In the genomic region with DNA sequence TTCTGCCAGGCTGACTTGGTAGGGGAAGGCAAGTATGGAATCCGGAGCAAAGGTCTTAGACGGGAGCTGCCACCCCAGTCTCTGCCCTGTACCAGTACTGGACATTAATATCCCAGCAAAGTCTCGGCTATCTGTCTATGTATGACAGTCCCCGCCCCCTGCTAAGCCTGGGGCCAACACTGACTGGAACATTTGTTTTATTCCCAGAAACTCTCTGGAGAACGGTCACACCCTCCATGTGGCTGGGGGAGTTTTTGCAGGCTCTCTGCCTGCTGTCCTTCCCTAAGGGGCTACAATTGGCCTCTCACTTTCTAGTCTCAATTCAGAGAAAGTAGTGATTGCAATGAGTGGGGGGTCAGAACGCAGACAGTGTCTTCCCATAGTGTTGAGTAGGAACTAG, we compare ENCODE assay signal across 11 mouse cellular contexts.
DNase-seq lines count a peak whose midpoint lies in the region; ATAC-seq and TF ChIP-seq lines count a peak whose summit lies in the region.
"Had no signal": no experiment of that assay in that cellular context is flagged by ENCODE, and none has a peak within 500 bp of the region (broad histone marks: within the 10 kb centered on the region; RNA-seq: fewer than 3 reads in every experiment).

No protein-coding gene starts in this region.

- TF ChIP-seq CTCF in hindbrain, postnatal 0 days (IDR thresholded peaks at IDR 0.05; ENCODE audit: low read depth): no peak
- TF ChIP-seq CTCF in stomach, postnatal 0 days (IDR thresholded peaks at IDR 0.05; ENCODE audit: low read depth): no peak; the same call in 1 of the 2 replicates
- TF ChIP-seq CTCF in cerebellum, adult 2 months (IDR thresholded peaks at IDR 0.05; ENCODE audit: borderline replicate concordance, insufficient read depth, low read depth, low read length): no peak

- H3K4me1 ChIP-seq in hindbrain, embryonic 13.5 days (replicated peaks): peaks cover 56% of the 10 kb centered on the region
- peaks cover 22% of the 10 kb centered on the region for H3K4me1 ChIP-seq in hindbrain, postnatal 0 days (ENCODE audit: insufficient read depth, low read length)
- peaks cover 7% of the 10 kb centered on the region; the same call in 1 of the 2 replicates for H3K4me1 ChIP-seq in stomach, postnatal 0 days (replicated peaks; ENCODE audit: control insufficient read depth, insufficient read depth)
- peaks cover 36% of the 10 kb centered on the region for H3K4me1 ChIP-seq in cerebellum, adult 2 months (ENCODE audit: control insufficient read depth, insufficient read depth, low read length)
- H3K4me1 ChIP-seq: liver, embryonic 15.5 days had no signal

- peak overlapping the region; percentile 40; the same call in 1 of the 2 replicates for H3K27ac ChIP-seq in hindbrain, embryonic 13.5 days
- H3K27ac ChIP-seq in hindbrain, postnatal 0 days: no peak overlapping the region
- 0 out of 2 replicates have a peak overlapping the region, but pooled peaks have one; percentile 49 for H3K27ac ChIP-seq in stomach, postnatal 0 days (replicated peaks)
- no peak overlapping the region for H3K27ac ChIP-seq in cerebellum, adult 2 months (ENCODE audit: insufficient read depth, low read length)
- H3K27ac ChIP-seq: liver, embryonic 15.5 days had no signal

- no peak for TF ChIP-seq EP300 in stomach, postnatal 0 days (optimal IDR thresholded peaks at IDR 0.05)

- no peak overlapping the region for H3K9ac ChIP-seq in hindbrain, embryonic 13.5 days
- no peak overlapping the region for H3K9ac ChIP-seq in hindbrain, postnatal 0 days (replicated peaks; ENCODE audit: low read length)
- no peak overlapping the region for H3K9ac ChIP-seq in stomach, postnatal 0 days (ENCODE audit: low read length)
- H3K9ac ChIP-seq: liver, embryonic 15.5 days had no signal

- H3K4me2 ChIP-seq in hindbrain, embryonic 13.5 days: no peak overlapping the region
- no peak overlapping the region for H3K4me2 ChIP-seq in hindbrain, postnatal 0 days (ENCODE audit: low read depth, low read length)
- H3K4me2 ChIP-seq in stomach, postnatal 0 days (replicated peaks; ENCODE audit: low read depth): no peak overlapping the region
- H3K4me2 ChIP-seq: liver, embryonic 15.5 days had no signal

- no peak for ATAC-seq in hindbrain, embryonic 13.5 days (ENCODE audit: low FRiP score)
- no peak for ATAC-seq in hindbrain, postnatal 0 days
- peak; percentile 53 for ATAC-seq in stomach, postnatal 0 days (ENCODE audit: low FRiP score, low TSS enrichment)
- ATAC-seq in monocyte, adult 5-6 weeks (replicated peaks; ENCODE audit: insufficient number of reproducible peaks, low FRiP score, low TSS enrichment, poor library complexity, severe bottlenecking): no peak

- intact Hi-C loops in heart, postnatal 14 days (cut with DNase I): no loop called here

- no peak for TF ChIP-seq POLR2A in cerebellum, adult 2 months (IDR thresholded peaks at IDR 0.05; ENCODE audit: borderline replicate concordance, insufficient read depth, low read length)

- no peak overlapping the region for H3K4me3 ChIP-seq in hindbrain, embryonic 13.5 days
- H3K4me3 ChIP-seq in hindbrain, postnatal 0 days (ENCODE audit: low read length): no peak overlapping the region
- no peak overlapping the region for H3K4me3 ChIP-seq in stomach, postnatal 0 days (ENCODE audit: low read depth, low read length)
- H3K4me3 ChIP-seq in cerebellum, adult 2 months (replicated peaks; ENCODE audit: insufficient read depth, low read depth, low read length): no peak overlapping the region
- H3K4me3 ChIP-seq: liver, embryonic 15.5 days had no signal

- H3K9me3 ChIP-seq in hindbrain, embryonic 13.5 days: no peaks in the 10 kb centered on the region
- no peaks in the 10 kb centered on the region for H3K9me3 ChIP-seq in hindbrain, postnatal 0 days (ENCODE audit: low read length)
- no peaks in the 10 kb centered on the region for H3K9me3 ChIP-seq in stomach, postnatal 0 days (ENCODE audit: control insufficient read depth, low read length)
- H3K9me3 ChIP-seq: liver, embryonic 15.5 days had no signal

- DNase-seq in hindbrain, postnatal 0 days (ENCODE audit: low spot score): no peak
- peak; percentile 32 for DNase-seq in retina, postnatal 1 day
- DNase-seq in retina, embryonic 14.5 days (ENCODE audit: low spot score): no peak
- peak; percentile 48 to 62 for DNase-seq in heart, postnatal 14 days
- DNase-seq in stomach, postnatal 0 days (ENCODE audit: low spot score): peak; percentile 50
- DNase-seq in cerebellum, adult 2 months: no peak
- DNase-seq: kidney, adult 18-20 months had no signal

- H3K27me3 ChIP-seq in hindbrain, embryonic 13.5 days: 0 out of 2 replicates have a peak, but pooled peaks cover 2% of the 10 kb centered on the region
- no peaks in the 10 kb centered on the region for H3K27me3 ChIP-seq in hindbrain, postnatal 0 days (ENCODE audit: insufficient read depth, low read length)
- no peaks in the 10 kb centered on the region for H3K27me3 ChIP-seq in stomach, postnatal 0 days (ENCODE audit: control insufficient read depth, insufficient read depth, low read length)
- no peaks in the 10 kb centered on the region for H3K27me3 ChIP-seq in cerebellum, adult 2 months (ENCODE audit: control insufficient read depth, insufficient read depth, low read length)
- H3K27me3 ChIP-seq: CH12.LX; liver, embryonic 15.5 days had no signal

- H3K36me3 ChIP-seq in hindbrain, embryonic 13.5 days: no peaks in the 10 kb centered on the region
- no peaks in the 10 kb centered on the region for H3K36me3 ChIP-seq in hindbrain, postnatal 0 days (ENCODE audit: insufficient read depth, low read length)
- no peaks in the 10 kb centered on the region for H3K36me3 ChIP-seq in stomach, postnatal 0 days (ENCODE audit: control insufficient read depth, insufficient read depth, low read length)
- H3K36me3 ChIP-seq: liver, embryonic 15.5 days had no signal

- 59% methylated on average over 6 of the region's 6 CpGs for WGBS in hindbrain, embryonic 13.5 days
- 65% methylated on average over 6 of the region's 6 CpGs for WGBS in hindbrain, postnatal 0 days
- 40% methylated on average over 6 of the region's 6 CpGs for WGBS in stomach, postnatal 0 days
- WGBS in cerebellum, adult 2 months: 58% methylated on average over 6 of the region's 6 CpGs

Comparison
In these comparisons a context has a peak if more than half of its experiments do, and no peak if none do; other contexts are left out.
1. H3K27ac ChIP-seq: peak in hindbrain, embryonic 13.5 days (single experiment) and stomach, postnatal 0 days (single experiment); none in hindbrain, postnatal 0 days (single experiment) and cerebellum, adult 2 months (single experiment).
2. DNase-seq: peak in retina, postnatal 1 day (single experiment), heart, postnatal 14 days (2 of 2) and stomach, postnatal 0 days (single experiment); none in hindbrain, postnatal 0 days (single experiment), retina, embryonic 14.5 days (single experiment) and cerebellum, adult 2 months (0 of 2).